Mouse (Mus musculus): ENCODE results near the gene Syngr4. TPM values are rescaled to one million over a fixed set of nuclear protein-coding genes. Genes with fewer than 3 reads are reported as not detected.

Syngr4 gene
- polyA plus RNA-seq, 1 experiment = 0.28 TPM

DNA sequence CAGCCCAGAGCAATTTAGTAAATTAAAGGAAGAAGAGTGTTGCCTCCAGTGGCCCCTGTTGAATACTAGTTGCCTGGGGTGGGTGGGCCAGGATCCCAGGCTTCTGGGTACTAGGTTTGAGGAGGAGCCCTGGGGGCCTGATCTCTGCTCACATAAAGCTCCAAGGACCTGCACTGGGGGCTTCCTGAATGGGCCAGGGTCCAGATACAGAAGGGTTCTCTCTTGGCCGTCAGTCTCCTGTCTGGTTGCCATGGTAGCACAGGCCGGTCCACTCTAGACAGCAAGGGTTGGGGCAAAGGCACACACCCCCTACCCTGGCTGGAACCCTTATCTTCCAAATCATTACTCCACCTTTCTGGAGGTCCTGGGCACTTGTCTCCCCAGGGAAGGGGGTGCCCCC lies 28.6 kb downstream of the Syngr4 start:
- no peak for TF ChIP-seq POLR2A (IDR thresholded peaks at IDR 0.05; ENCODE audit: low read depth, low read length)
- Histone ChIP-seq H3K4me3 (ENCODE audit: extremely low read depth, insufficient read depth, insufficient read length) (no peak overlapping the region), H3K4me1 (ENCODE audit: control insufficient read depth, insufficient read depth, insufficient read length) (peaks cover 14% of the 10 kb centered on the region), H3K36me3 (ENCODE audit: control insufficient read depth, insufficient read depth, low read length) (no peaks in the 10 kb centered on the region), H3K27me3 (ENCODE audit: control insufficient read depth, insufficient read depth, low read length) (peaks cover 16% of the 10 kb centered on the region), H3K27ac (ENCODE audit: insufficient read depth, low read length) (no peak overlapping the region)
- no peak for DNase-seq (ENCODE audit: low read depth in 1 of 2, low spot score in 2 of 2)
- 90% methylated on average over 2 of the region's 2 CpGs for WGBS

DNA sequence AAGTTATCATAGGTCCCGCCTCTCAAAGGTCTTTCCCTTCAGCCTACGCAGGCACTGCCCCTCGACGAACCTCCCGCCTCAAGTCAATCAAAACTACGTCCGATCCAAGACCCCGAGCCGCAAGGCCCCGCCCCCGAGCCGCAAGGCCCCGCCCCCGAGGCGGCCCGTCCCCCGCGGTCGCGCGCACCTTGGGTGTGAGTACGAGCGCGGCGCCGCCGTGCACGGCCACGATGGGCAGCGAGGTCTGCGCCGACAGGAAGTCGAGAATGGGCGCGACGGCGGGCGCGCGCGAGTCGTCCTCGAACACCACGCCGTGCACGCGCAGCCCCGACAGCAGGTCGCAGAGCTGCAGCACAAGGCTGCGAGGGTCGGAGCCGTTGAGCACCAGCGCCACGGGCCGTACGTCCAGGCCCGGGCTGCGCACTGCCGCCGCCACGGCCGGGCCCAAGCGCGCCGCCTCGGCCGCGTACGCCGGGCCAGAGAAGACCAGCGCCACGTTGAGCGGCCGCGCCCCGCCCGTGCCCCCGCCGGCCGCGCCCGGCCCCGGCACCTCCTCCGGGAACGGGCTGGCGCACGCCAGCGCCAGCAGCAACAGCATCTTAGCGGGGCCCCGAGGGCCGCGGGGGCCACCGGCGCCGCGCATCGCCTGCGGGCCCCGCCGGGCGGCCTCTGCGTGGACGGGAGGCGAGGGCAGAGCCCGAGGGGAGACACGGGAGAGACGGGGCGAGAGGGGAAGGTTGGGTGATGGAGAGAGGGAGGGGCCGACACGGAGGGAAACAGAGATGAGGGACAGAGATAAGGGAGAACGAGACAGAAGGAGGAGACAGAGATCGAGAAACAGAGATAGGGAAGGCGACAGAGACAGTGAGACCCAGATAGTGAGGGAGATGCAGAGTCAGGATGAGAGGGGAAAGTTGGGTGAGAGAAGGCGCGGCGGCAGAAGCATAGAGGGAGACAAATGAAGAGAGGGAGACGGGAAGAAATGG lies 30.3 kb downstream of the Syngr4 start:
- H3K27me3 ChIP-seq (ENCODE audit: control insufficient read depth, insufficient read depth, low read length) = peaks cover 16% of the 10 kb centered on the region
- peak; percentile 29 for TF ChIP-seq POLR2A (IDR thresholded peaks at IDR 0.05; ENCODE audit: low read depth, low read length)
- no peak for TF ChIP-seq CTCF (IDR thresholded peaks at IDR 0.05; ENCODE audit: extremely low read depth, insufficient read depth, insufficient read length, insufficient replicate concordance)
- H3K4me1 ChIP-seq (ENCODE audit: control insufficient read depth, insufficient read depth, insufficient read length) = peaks cover 14% of the 10 kb centered on the region
- H3K36me3 ChIP-seq (ENCODE audit: control insufficient read depth, insufficient read depth, low read length) = no peaks in the 10 kb centered on the region
- 2% methylated on average over 109 of the region's 117 CpGs for WGBS
- DNase-seq (ENCODE audit: low read depth in 1 of 2, low spot score in 2 of 2) = peak; percentile 75 to 93
- peak overlapping the region; percentile 54; the same call in 1 of the 2 replicates for H3K27ac ChIP-seq (ENCODE audit: insufficient read depth, low read length)
- peak overlapping the region; percentile 79 for H3K4me3 ChIP-seq (ENCODE audit: extremely low read depth, insufficient read depth, insufficient read length)

DNA sequence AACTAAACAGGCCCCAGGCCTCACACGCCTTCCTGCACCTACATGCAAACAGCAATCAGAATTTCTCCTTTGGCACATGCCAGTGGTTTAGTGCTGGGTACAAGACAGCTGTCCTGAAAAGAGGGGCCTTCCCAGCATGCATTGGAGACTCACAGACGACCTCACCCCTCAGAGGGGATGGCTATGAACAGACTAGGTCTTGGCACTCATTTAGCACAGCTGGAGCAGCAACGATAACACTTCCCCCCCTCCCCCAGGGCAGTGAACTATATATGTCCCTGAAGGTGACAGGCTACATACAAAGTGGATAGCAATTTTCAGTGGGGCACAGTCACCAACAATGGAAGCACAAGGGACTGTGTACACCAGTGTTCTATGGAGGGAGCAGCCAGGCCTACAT lies 32.1 kb downstream of the Syngr4 start:
- Histone ChIP-seq H3K27ac (ENCODE audit: insufficient read depth, low read length) (no peak overlapping the region), H3K36me3 (ENCODE audit: control insufficient read depth, insufficient read depth, low read length) (no peaks in the 10 kb centered on the region), H3K27me3 (ENCODE audit: control insufficient read depth, insufficient read depth, low read length) (peaks cover 5% of the 10 kb centered on the region; the same call in 1 of the 2 replicates), H3K4me3 (ENCODE audit: extremely low read depth, insufficient read depth, insufficient read length) (no peak overlapping the region), H3K4me1 (ENCODE audit: control insufficient read depth, insufficient read depth, insufficient read length) (peaks cover 11% of the 10 kb centered on the region)
- DNase-seq (ENCODE audit: low read depth in 1 of 2, low spot score in 2 of 2) = no peak
- TF ChIP-seq POLR2A (IDR thresholded peaks at IDR 0.05; ENCODE audit: low read depth, low read length) = no peak
- TF ChIP-seq CTCF (IDR thresholded peaks at IDR 0.05; ENCODE audit: extremely low read depth, insufficient read depth, insufficient read length, insufficient replicate concordance) = no peak
- WGBS = 68% methylated on average over 3 of the region's 3 CpGs

DNA sequence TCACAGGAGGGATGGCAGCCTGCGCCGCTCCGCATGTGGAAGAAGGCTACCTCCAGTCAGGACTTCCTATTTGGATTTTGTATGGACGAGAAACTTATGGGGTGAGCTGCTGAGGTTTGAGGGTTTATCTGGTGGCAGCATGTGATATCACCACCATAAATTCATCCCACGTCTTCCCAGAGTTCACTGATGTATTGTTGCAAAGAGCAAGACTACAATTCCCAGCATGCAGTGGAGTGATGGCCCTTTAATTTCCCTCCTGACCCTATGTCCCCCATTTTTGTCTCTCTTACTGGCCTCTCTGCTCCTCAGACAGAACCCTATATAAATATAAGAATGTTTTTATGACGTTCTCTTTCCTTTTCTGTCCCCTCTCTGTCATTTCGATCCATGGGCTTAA lies 33.7 kb downstream of the Syngr4 start:
- no peak for DNase-seq (ENCODE audit: low read depth in 1 of 2, low spot score in 2 of 2)
- H3K27me3 ChIP-seq (ENCODE audit: control insufficient read depth, insufficient read depth, low read length) = peaks cover 2% of the 10 kb centered on the region; the same call in 1 of the 2 replicates
- H3K36me3 ChIP-seq (ENCODE audit: control insufficient read depth, insufficient read depth, low read length) = no peaks in the 10 kb centered on the region
- TF ChIP-seq CTCF (IDR thresholded peaks at IDR 0.05; ENCODE audit: extremely low read depth, insufficient read depth, insufficient read length, insufficient replicate concordance) (no peak), POLR2A (IDR thresholded peaks at IDR 0.05; ENCODE audit: low read depth, low read length) (no peak)
- no peak overlapping the region for H3K27ac ChIP-seq (ENCODE audit: insufficient read depth, low read length)
- no peak overlapping the region for H3K4me3 ChIP-seq (ENCODE audit: extremely low read depth, insufficient read depth, insufficient read length)
- 89% methylated on average over 7 of the region's 7 CpGs for WGBS
- H3K4me1 ChIP-seq (ENCODE audit: control insufficient read depth, insufficient read depth, insufficient read length) = peaks cover 11% of the 10 kb centered on the region

DNA sequence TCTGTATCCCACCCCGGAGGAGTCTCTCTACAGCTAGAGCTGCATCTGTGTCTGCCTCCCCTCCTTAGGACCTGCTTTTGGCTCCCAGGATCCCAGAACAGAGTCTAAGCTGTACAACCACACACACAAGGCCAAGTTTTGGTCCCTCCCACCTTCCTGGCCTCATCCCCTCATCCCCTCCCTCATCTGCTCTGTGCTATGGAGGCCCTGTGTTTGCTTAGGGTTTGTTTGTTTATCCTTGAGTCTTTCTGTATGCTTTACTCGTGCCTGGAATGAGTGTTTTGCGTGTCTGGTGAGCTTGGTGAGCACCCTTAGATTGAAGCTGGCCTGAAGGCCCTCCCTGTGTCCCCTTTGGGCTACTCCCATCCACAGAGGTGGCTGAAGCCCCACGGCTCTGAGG lies 37.5 kb downstream of the Syngr4 start:
- H3K36me3 ChIP-seq (ENCODE audit: control insufficient read depth, insufficient read depth, low read length) = no peaks in the 10 kb centered on the region
- no peak overlapping the region for H3K4me3 ChIP-seq (ENCODE audit: extremely low read depth, insufficient read depth, insufficient read length)
- H3K27me3 ChIP-seq (ENCODE audit: control insufficient read depth, insufficient read depth, low read length) = peaks cover 7% of the 10 kb centered on the region; the same call in 1 of the 2 replicates
- no peak for DNase-seq (ENCODE audit: low read depth in 1 of 2, low spot score in 2 of 2)
- WGBS = 70% methylated on average over 4 of the region's 4 CpGs
- no peaks in the 10 kb centered on the region for H3K4me1 ChIP-seq (ENCODE audit: control insufficient read depth, insufficient read depth, insufficient read length)
- TF ChIP-seq POLR2A (IDR thresholded peaks at IDR 0.05; ENCODE audit: low read depth, low read length) (no peak), CTCF (IDR thresholded peaks at IDR 0.05; ENCODE audit: extremely low read depth, insufficient read depth, insufficient read length, insufficient replicate concordance) (no peak)
- H3K27ac ChIP-seq (ENCODE audit: insufficient read depth, low read length) = no peak overlapping the region

DNA sequence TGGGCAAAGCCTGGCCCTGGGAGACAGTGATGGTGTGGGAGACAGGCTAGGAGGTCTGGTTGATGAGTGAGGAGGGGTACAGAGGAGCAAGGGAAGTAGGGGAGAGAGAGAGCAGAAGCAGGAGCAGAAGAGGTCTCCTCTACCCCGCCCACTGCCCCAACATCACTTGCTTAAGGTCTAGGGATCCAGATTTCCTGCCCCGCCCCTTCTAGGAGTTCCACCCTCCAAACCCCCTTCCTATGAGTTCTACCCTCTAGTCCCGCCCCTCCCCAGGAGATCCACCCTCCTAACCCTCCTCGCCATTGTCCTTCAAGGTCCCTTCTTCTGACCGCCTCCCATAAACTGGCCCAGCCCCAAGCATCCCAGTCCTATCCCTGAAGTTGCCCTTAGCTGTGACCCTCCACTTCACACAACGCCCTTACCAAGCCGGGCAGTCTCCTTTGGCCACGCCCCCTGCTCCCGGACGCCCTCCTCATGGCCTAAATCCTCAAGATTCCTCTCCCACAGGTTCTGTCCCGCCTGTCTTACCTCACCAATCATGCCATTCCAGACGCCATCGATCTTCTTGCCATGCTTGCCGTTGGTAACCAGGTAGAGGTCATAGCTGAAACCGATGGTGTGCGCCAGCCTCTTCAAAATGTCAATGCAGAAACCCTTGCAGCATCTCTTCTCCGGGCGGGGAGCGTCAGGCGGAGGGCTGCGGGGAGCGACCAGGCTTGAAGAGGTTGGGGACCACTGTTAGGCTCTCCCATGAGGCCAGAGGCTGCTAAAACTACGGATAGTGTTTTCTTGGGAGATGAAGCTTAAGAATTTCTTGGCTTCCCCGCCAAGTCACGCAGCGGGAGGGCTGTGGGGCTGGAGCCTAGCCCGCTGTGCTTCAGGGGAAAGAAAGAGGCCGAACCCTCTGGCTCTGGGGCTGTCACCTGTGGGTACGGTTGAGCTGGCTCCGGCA lies 39.3 kb downstream of the Syngr4 start:
- TF ChIP-seq CTCF (IDR thresholded peaks at IDR 0.05; ENCODE audit: extremely low read depth, insufficient read depth, insufficient read length, insufficient replicate concordance) (no peak), POLR2A (IDR thresholded peaks at IDR 0.05; ENCODE audit: low read depth, low read length) (no peak)
- Histone ChIP-seq H3K27me3 (ENCODE audit: control insufficient read depth, insufficient read depth, low read length) (peaks cover 7% of the 10 kb centered on the region; the same call in 1 of the 2 replicates), H3K4me3 (ENCODE audit: extremely low read depth, insufficient read depth, insufficient read length) (peak overlapping the region; percentile 23; the same call in 1 of the 2 replicates)

More for the DNA sequence above, 39.3 kb downstream of the Syngr4 start:
- WGBS = 11% methylated on average over 30 of the region's 30 CpGs
- Histone ChIP-seq H3K36me3 (ENCODE audit: control insufficient read depth, insufficient read depth, low read length) (no peaks in the 10 kb centered on the region), H3K4me1 (ENCODE audit: control insufficient read depth, insufficient read depth, insufficient read length) (no peaks in the 10 kb centered on the region), H3K27ac (ENCODE audit: insufficient read depth, low read length) (no peak overlapping the region)
- no peak for DNase-seq (ENCODE audit: low read depth in 1 of 2, low spot score in 2 of 2)

Measured in spleen, adult 2 months (tissue).